Mouse (Mus musculus) E14TG2a.4 (cell line): Measurements from ENCODE around the gene Ncapg.

Source experiments
- CTCF ChIP-seq: conservative IDR thresholded peaks from 2 replicates; pipeline ENCODE4 v1.5.1; 2014; ENCODE audit warnings: low read length
- NANOG ChIP-seq: IDR thresholded peaks from 2 replicates; pipeline ENCODE4 v1.6.1; 2014; ENCODE audit warnings: borderline replicate concordance, low read length, mixed read lengths

GRCm38 (mm10) chr5:45621511-45621910, 48.2 kb upstream of the Ncapg start:
- no peak for TF ChIP-seq NANOG
- no peak for TF ChIP-seq CTCF
